Mouse (Mus musculus) central nervous system, embryonic 11.5 days (tissue): ENCODE data around the gene Vdac2. TPM values are rescaled to one million over a fixed set of nuclear protein-coding genes. Genes with fewer than 3 reads are reported as not detected.

Experiments used
- polyA plus RNA-seq: library from polyadenylated mRNA; depleted of rRNA; stranded (reverse); fragments of >200 nt; gene quantifications from 2 replicates; pipeline ENCODE4 v1.2.3, GENCODE M21; 2012; rRNA removed

Vdac2 gene
- polyA plus RNA-seq, result 186 and 189 TPM in 2 replicates

GRCm38 (mm10) chr14:21824938-21825337 is at the start of gene Vdac2:
TSS of gene Vdac2 (plus strand) at chr14:21825238.

GRCm38 (mm10) chr14:21848166-21849154 is 23.4 kb downstream of the Vdac2 start, which contains the start of gene Comtd1:
TSS of gene Comtd1 (minus strand) at chr14:21848977.

Other genes starting within 250 kb of the Vdac2 start
- 0.07 and 0.19 TPM in 2 replicates for gene Dupd1, start 110.7 kb upstream of the Vdac2 start, polyA plus RNA-seq
- gene Samd8, start 74.7 kb upstream of the Vdac2 start, polyA plus RNA-seq, result 12.3 and 16.8 TPM in 2 replicates
- not detected in 2 replicates for gene Dusp13, start 74.1 kb upstream of the Vdac2 start, polyA plus RNA-seq
- gene Comtd1, start 23.7 kb downstream of the Vdac2 start, polyA plus RNA-seq, result 13.0 and 15.8 TPM in 2 replicates
- gene Zfp503, start 164.4 kb downstream of the Vdac2 start, polyA plus RNA-seq, result 16.5 and 32.2 TPM in 2 replicates
- gene Lrmda, start 194.5 kb downstream of the Vdac2 start, polyA plus RNA-seq, result 0.07 and 0.29 TPM in 2 replicates